Mouse (Mus musculus): ENCODE measurements around the gene Gpr171.

The Gpr171 gene

GRCm38 (mm10) chr3:59054834-59055535, 46.6 kb downstream of the Gpr171 start:
- no peak for DNase-seq (ENCODE audit: low read depth)
